Mouse (Mus musculus): ENCODE results near the gene Prr5. TPM values are rescaled to one million over a fixed set of nuclear protein-coding genes. Genes with fewer than 3 reads are reported as not detected.

Gene Prr5
- polyA plus RNA-seq, 1 experiment from 2014 or later = 19.9 TPM

DNA sequence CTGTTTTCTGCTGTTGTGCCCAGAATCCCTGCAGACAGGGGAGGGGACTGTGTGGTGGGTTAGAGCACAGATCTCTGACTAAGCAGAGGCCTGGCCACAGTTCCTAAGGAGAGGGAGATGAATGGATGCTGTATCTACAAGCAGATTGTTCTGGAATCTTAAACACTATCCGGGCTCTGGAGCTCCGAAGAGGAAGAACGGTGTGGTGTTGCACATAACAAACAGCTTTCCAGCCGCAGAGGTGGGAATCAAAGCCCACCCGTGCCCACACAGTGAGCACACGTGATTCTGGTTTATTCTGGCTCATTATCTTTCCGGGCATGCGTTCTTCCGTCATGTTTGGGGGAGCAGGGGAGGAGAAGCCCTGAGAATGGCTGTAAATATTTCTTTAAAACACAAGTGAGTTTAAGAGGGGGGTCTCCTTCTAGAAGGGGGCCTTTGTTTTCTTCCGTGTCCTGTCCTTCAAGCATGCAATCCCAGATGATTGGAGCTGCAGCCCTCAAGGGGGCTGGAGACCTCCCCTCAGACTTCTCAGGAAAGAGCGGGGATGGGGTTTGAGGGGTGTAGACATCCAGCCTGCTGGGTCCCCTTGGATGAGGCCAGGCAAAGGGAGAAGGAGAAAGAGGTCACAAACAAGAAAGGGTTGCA lies 67.0 kb downstream of the Prr5 start:
- 70% methylated on average over 11 of the region's 11 CpGs for WGBS (ENCODE audit: insufficient replicate concordance)
- Histone ChIP-seq H3K4me2 (no peak overlapping the region), H3K27ac (ENCODE audit: low read depth, low read length) (no peak overlapping the region), H3K27me3 (ENCODE audit: control insufficient read depth, insufficient read depth, low read length) (no peaks in the 10 kb centered on the region), H3K4me1 (ENCODE audit: control insufficient read depth, insufficient read depth, low read length) (no peaks in the 10 kb centered on the region), H3K36me3 (ENCODE audit: control insufficient read depth, insufficient read depth, low read length) (no peaks in the 10 kb centered on the region), H3K9me3 (replicated peaks; ENCODE audit: control insufficient read depth, low read length) (no peaks in the 10 kb centered on the region), H3K9ac (ENCODE audit: low read depth, low read length) (no peak overlapping the region), H3K4me3 (ENCODE audit: low read depth, low read length) (no peak overlapping the region)
- ATAC-seq (replicated peaks; ENCODE audit: insufficient number of reproducible peaks, low FRiP score, low TSS enrichment) = no peak

DNA sequence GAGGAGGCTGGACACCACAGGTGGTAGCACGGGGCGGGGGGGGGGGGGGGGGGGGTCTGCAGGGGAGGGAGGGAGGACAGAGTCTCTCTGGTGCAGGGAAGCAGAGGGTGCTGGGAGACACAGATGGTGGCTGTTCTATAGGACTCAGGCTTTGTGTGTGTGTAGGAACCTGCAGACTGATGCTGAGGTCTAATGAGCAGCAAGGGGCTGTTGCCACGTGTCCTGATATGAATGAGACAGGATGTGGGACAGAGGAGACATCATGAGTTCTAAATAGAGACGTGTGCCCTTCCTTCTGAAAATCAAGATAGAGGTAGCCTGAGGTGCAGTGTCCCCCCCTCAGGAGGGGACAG lies 67.5 kb downstream of the Prr5 start:
- H3K36me3 ChIP-seq (ENCODE audit: control insufficient read depth, insufficient read depth, low read length) = no peaks in the 10 kb centered on the region
- no peak for ATAC-seq (replicated peaks; ENCODE audit: insufficient number of reproducible peaks, low FRiP score, low TSS enrichment)

DNA sequence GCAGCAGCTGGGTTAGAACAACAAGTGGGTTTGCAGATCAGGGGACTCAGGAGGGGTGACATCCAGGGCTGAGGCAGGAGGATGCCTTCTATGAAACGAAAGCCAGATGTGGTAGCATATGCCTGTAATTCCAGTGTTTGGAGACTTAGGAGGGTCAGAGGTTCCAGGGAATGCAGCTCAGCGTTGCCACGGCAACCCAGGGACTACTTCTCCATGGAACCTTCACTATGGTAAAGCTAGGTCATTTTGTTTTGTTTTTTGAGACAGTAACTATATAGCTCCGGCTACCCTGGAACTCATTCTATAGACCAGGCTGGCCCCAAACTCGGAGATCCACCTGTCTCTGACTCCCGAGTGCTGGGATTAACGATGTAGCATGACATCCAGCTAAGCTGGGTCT lies 68.8 kb downstream of the Prr5 start:
- H3K4me1 ChIP-seq (ENCODE audit: control insufficient read depth, insufficient read depth, low read length) = peaks cover 4% of the 10 kb centered on the region; the same call in 1 of the 2 replicates
- H3K27ac ChIP-seq (ENCODE audit: low read depth, low read length) = no peak overlapping the region
- WGBS (ENCODE audit: insufficient replicate concordance) = 90% methylated on average over 7 of the region's 7 CpGs
- H3K4me2 ChIP-seq = no peak overlapping the region
- H3K4me3 ChIP-seq (ENCODE audit: low read depth, low read length) = no peak overlapping the region
- no peak for ATAC-seq (replicated peaks; ENCODE audit: insufficient number of reproducible peaks, low FRiP score, low TSS enrichment)
- H3K27me3 ChIP-seq (ENCODE audit: control insufficient read depth, insufficient read depth, low read length) = no peaks in the 10 kb centered on the region
- H3K9ac ChIP-seq (ENCODE audit: low read depth, low read length) = no peak overlapping the region
- H3K9me3 ChIP-seq (replicated peaks; ENCODE audit: control insufficient read depth, low read length) = no peaks in the 10 kb centered on the region
- H3K36me3 ChIP-seq (ENCODE audit: control insufficient read depth, insufficient read depth, low read length) = no peaks in the 10 kb centered on the region

More for the DNA sequence above, 67.5 kb downstream of the Prr5 start:
- Histone ChIP-seq H3K9me3 (replicated peaks; ENCODE audit: control insufficient read depth, low read length) (no peaks in the 10 kb centered on the region), H3K4me3 (ENCODE audit: low read depth, low read length) (no peak overlapping the region), H3K27me3 (ENCODE audit: control insufficient read depth, insufficient read depth, low read length) (no peaks in the 10 kb centered on the region), H3K4me2 (no peak overlapping the region), H3K27ac (ENCODE audit: low read depth, low read length) (no peak overlapping the region), H3K4me1 (ENCODE audit: control insufficient read depth, insufficient read depth, low read length) (no peaks in the 10 kb centered on the region), H3K9ac (ENCODE audit: low read depth, low read length) (no peak overlapping the region)
- 39% methylated on average over 3 of the region's 4 CpGs for WGBS (ENCODE audit: insufficient replicate concordance)

DNA sequence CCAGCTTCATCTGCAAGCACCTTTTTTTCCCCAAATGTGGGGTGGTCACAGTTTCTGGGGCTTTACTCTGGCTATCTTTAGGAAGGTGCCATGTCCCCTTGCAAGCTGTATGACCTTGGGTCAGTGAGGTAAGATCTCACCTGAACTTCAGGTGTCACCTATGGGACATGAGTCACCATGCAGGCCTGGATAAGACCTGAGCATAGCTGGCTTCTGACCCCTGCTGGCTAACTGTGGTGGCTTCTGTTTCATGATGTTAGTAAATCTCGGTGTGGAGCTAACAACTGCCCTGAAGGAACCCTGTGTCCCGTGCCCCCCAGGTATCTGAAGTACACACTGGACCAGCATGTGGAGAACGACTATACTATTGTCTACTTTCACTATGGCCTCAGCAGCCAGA lies 72.2 kb downstream of the Prr5 start:
- peaks cover 18% of the 10 kb centered on the region; the same call in 1 of the 2 replicates for H3K4me1 ChIP-seq (ENCODE audit: control insufficient read depth, insufficient read depth, low read length)
- H3K27me3 ChIP-seq (ENCODE audit: control insufficient read depth, insufficient read depth, low read length) = no peaks in the 10 kb centered on the region
- no peaks in the 10 kb centered on the region for H3K9me3 ChIP-seq (replicated peaks; ENCODE audit: control insufficient read depth, low read length)
- no peak overlapping the region for H3K9ac ChIP-seq (ENCODE audit: low read depth, low read length)
- WGBS (ENCODE audit: insufficient replicate concordance) = 67% methylated on average over 3 of the region's 3 CpGs
- no peak for ATAC-seq (replicated peaks; ENCODE audit: insufficient number of reproducible peaks, low FRiP score, low TSS enrichment)
- H3K4me2 ChIP-seq = no peak overlapping the region
- H3K27ac ChIP-seq (ENCODE audit: low read depth, low read length) = no peak overlapping the region
- no peaks in the 10 kb centered on the region for H3K36me3 ChIP-seq (ENCODE audit: control insufficient read depth, insufficient read depth, low read length)
- no peak overlapping the region for H3K4me3 ChIP-seq (ENCODE audit: low read depth, low read length)

DNA sequence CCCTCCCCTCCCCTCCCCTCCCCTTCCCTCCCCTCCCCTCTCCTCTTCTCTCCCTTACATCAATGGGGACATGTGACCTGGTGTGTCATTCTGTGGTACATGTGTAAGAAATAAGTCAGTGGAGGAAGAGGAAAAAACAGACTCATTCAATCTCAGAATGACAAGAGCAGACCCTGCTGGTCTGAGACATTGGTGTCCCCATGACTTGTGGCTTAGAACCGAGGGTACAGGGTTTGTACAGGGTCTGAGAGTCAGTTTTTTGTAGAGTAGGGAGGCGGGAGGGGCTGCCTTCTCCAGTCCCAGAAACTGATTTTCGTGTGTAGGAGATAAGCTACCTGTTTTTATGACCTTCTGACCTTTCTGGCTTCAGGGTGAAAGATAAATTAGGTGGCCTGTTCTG lies 73.9 kb downstream of the Prr5 start:
- H3K27me3 ChIP-seq (ENCODE audit: control insufficient read depth, insufficient read depth, low read length) = no peaks in the 10 kb centered on the region
- no peak overlapping the region for H3K27ac ChIP-seq (ENCODE audit: low read depth, low read length)
- H3K9ac ChIP-seq (ENCODE audit: low read depth, low read length) = no peak overlapping the region
- H3K4me3 ChIP-seq (ENCODE audit: low read depth, low read length) = no peak overlapping the region
- no peak overlapping the region for H3K4me2 ChIP-seq
- 8% methylated on average over 3 of the region's 3 CpGs for WGBS (ENCODE audit: insufficient replicate concordance)
- no peak for ATAC-seq (replicated peaks; ENCODE audit: insufficient number of reproducible peaks, low FRiP score, low TSS enrichment)
- H3K9me3 ChIP-seq (replicated peaks; ENCODE audit: control insufficient read depth, low read length) = no peaks in the 10 kb centered on the region
- H3K36me3 ChIP-seq (ENCODE audit: control insufficient read depth, insufficient read depth, low read length) = no peaks in the 10 kb centered on the region
- peaks cover 18% of the 10 kb centered on the region; the same call in 1 of the 2 replicates for H3K4me1 ChIP-seq (ENCODE audit: control insufficient read depth, insufficient read depth, low read length)

DNA sequence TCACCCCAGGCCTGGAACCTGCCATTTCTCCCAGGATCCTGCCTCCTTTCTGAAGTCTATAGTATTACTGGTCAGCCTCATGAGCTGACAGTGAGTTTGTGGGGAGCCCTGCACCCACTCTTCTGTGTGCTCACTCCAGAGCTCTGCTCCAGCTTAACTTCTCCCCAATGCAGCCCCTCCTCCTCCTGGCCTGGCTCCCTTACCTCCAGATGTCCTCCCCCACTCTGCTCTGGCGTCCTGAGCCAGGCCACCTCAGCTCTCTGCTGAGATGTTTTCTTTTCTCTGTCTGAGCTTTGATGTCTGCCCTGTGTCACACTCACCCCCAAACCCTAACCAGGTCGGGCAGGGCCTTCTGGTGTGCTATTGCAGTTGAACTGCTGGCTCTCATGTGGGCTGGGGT lies 74.9 kb downstream of the Prr5 start:
- H3K4me2 ChIP-seq = no peak overlapping the region
- H3K9me3 ChIP-seq (replicated peaks; ENCODE audit: control insufficient read depth, low read length) = no peaks in the 10 kb centered on the region
- peaks cover 18% of the 10 kb centered on the region; the same call in 1 of the 2 replicates for H3K4me1 ChIP-seq (ENCODE audit: control insufficient read depth, insufficient read depth, low read length)
- no peak overlapping the region for H3K4me3 ChIP-seq (ENCODE audit: low read depth, low read length)
- no peak for ATAC-seq (replicated peaks; ENCODE audit: insufficient number of reproducible peaks, low FRiP score, low TSS enrichment)
- no peak overlapping the region for H3K9ac ChIP-seq (ENCODE audit: low read depth, low read length)
- WGBS (ENCODE audit: insufficient replicate concordance) = 7% methylated on average over 2 of the region's 2 CpGs
- H3K27ac ChIP-seq (ENCODE audit: low read depth, low read length) = no peak overlapping the region
- no peaks in the 10 kb centered on the region for H3K36me3 ChIP-seq (ENCODE audit: control insufficient read depth, insufficient read depth, low read length)
- no peaks in the 10 kb centered on the region for H3K27me3 ChIP-seq (ENCODE audit: control insufficient read depth, insufficient read depth, low read length)

DNA sequence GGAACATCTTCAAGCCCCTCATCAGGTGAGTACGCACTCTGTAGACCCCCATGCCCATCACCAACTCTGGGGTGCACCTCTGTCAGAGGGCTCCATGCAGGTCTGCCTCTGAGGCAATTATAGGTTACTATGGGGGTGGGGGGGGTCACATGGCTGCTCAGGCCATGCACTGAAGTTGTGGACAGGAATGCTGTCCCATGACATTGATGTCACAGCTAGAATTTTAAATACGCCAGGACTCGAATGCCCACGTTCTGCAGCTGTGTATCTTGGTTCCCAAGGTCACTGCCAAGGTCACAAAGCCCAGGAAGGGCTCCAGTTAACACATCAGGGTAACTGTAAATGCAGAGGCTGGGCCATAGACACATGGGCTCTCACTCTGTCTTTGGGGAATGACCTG lies 76.4 kb downstream of the Prr5 start:
- no peaks in the 10 kb centered on the region for H3K36me3 ChIP-seq (ENCODE audit: control insufficient read depth, insufficient read depth, low read length)
- H3K4me1 ChIP-seq (ENCODE audit: control insufficient read depth, insufficient read depth, low read length) = peaks cover 18% of the 10 kb centered on the region; the same call in 1 of the 2 replicates
- 68% methylated on average over 4 of the region's 4 CpGs for WGBS (ENCODE audit: insufficient replicate concordance)
- no peak overlapping the region for H3K4me3 ChIP-seq (ENCODE audit: low read depth, low read length)
- no peaks in the 10 kb centered on the region for H3K27me3 ChIP-seq (ENCODE audit: control insufficient read depth, insufficient read depth, low read length)
- H3K4me2 ChIP-seq = no peak overlapping the region
- no peak for ATAC-seq (replicated peaks; ENCODE audit: insufficient number of reproducible peaks, low FRiP score, low TSS enrichment)
- H3K9me3 ChIP-seq (replicated peaks; ENCODE audit: control insufficient read depth, low read length) = no peaks in the 10 kb centered on the region
- no peak overlapping the region for H3K9ac ChIP-seq (ENCODE audit: low read depth, low read length)
- no peak overlapping the region for H3K27ac ChIP-seq (ENCODE audit: low read depth, low read length)

Other genes starting within 250 kb of the Prr5 start
- gene Shisal1, start 222.5 kb upstream of the Prr5 start, polyA plus RNA-seq (2014; fragmentation: Nextera tagmentation; extraction: Ambion mirVana) = 0.34 and 0.66 TPM in 2 replicates
- 6.4 and 8.9 TPM in 2 replicates for gene Rtl6, start 111.8 kb upstream of the Prr5 start, polyA plus RNA-seq (2014; fragmentation: Nextera tagmentation; extraction: Ambion mirVana)
- 2.7 TPM in 2 replicates for gene Arhgap8, start 50.4 kb downstream of the Prr5 start, polyA plus RNA-seq (2014; fragmentation: Nextera tagmentation; extraction: Ambion mirVana)
- gene Phf21b, start 186.4 kb downstream of the Prr5 start, polyA plus RNA-seq (2014; fragmentation: Nextera tagmentation; extraction: Ambion mirVana) = 0.39 and 0.56 TPM in 2 replicates